Mouse (Mus musculus) thymus, adult 2 months (tissue): ENCODE measurements around the gene Tyw3. TPM values are rescaled to one million over a fixed set of nuclear protein-coding genes. Genes with fewer than 3 reads are reported as not detected.

Source experiments
- DNase-seq: peaks from one replicate; pipeline ENCODE4 v3.0.0; 2021
- H3K27ac ChIP-seq: fragments of 200-500 bp; 2 replicates; pipeline ENCODE4 v1.5.1; 2012; ENCODE audit warnings: low read length, control low read depth; ENCODE audit not compliant: control insufficient read depth, insufficient read depth
- H3K27me3 ChIP-seq: fragments of 200-500 bp; 2 replicates; pipeline ENCODE4 v1.6.1; 2012; ENCODE audit warnings: mild to moderate bottlenecking, low read length, moderate library complexity, mixed read lengths; ENCODE audit not compliant: control insufficient read depth, insufficient read depth
- H3K36me3 ChIP-seq: fragments of 200-500 bp; 2 replicates; pipeline ENCODE4 v1.6.1; 2012; ENCODE audit warnings: mild to moderate bottlenecking, low read length, moderate library complexity; ENCODE audit not compliant: control insufficient read depth, insufficient read depth
- H3K4me1 ChIP-seq: fragments of 200-500 bp; replicated peaks from 2 replicates; pipeline ENCODE4 v1.6.1; 2012; ENCODE audit warnings: low read length; ENCODE audit not compliant: control insufficient read depth, insufficient read depth
- H3K4me3 ChIP-seq: fragments of 200-500 bp; 2 replicates; pipeline ENCODE4 v1.5.1; 2012; ENCODE audit warnings: mild to moderate bottlenecking, low read length, control low read depth, moderate library complexity; ENCODE audit not compliant: control insufficient read depth, insufficient read depth
- CTCF ChIP-seq: fragments of 200-500 bp; IDR thresholded peaks from 2 replicates; pipeline ENCODE4 v1.5.1; 2012; ENCODE audit warnings: mild to moderate bottlenecking, control low read depth, low read length, moderate library complexity, borderline replicate concordance; ENCODE audit not compliant: control insufficient read depth, poor library complexity, insufficient read depth; ENCODE audit errors: extremely low read depth
- POLR2A ChIP-seq: fragments of 200-500 bp; IDR thresholded peaks from 2 replicates; pipeline ENCODE4 v1.6.1; 2012; ENCODE audit warnings: mild to moderate bottlenecking, low read length, control low read depth, moderate library complexity; ENCODE audit not compliant: control insufficient read depth, poor library complexity, insufficient read depth; ENCODE audit errors: extremely low read depth
- WGBS: fragments of 180-500 bp; shearing (Covaris S2); methylation state at CpG from one replicate; pipeline ENCODE4 v1.1.7; 2018; 5-methylcytosine and 5-hydroxymethylcytosine counted together
- polyA plus RNA-seq: library from polyadenylated mRNA; depleted of rRNA; stranded (reverse); fragments of >200 nt; gene quantifications from 2 replicates; pipeline ENCODE4 v1.2.3, GENCODE M21; 2012; rRNA removed

The Tyw3 gene
- polyA plus RNA-seq, 1 experiment: 11.2 TPM

DNA sequence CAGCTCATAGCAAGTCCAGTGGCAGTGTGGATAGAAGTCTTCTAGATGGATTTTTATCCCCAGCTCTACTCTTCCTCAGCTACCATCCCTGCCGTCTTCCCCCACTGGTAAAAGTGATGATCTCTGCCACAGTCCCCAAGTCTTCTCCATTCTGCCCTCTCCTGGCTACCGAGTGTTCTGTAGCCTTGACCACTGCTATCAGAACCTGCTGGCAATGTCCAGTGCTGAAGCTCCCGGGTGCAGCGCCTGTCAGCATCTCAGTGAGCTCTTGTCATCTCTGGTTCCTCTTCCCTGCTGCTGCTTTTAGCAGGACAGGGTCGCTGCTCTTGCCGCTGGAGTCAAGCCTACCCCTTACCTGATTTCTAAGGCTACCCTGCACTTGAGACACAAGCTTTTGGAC lies 70.3 kb downstream of the Tyw3 start:
- TF ChIP-seq POLR2A (no peak), CTCF (no peak)
- 44% methylated on average over 6 of the region's 6 CpGs for WGBS
- Histone ChIP-seq H3K36me3 (no peaks in the 10 kb centered on the region), H3K4me1 (no peaks in the 10 kb centered on the region), H3K4me3 (no peak overlapping the region), H3K27me3 (no peaks in the 10 kb centered on the region), H3K27ac (no peak overlapping the region)
- no peak for DNase-seq

Other genes starting within 250 kb of the Tyw3 start
- gene Cryz, start 393 bp downstream of the Tyw3 start, polyA plus RNA-seq: 2.3 and 2.9 TPM in 2 replicates
- gene Erich3, start 66.8 kb upstream of the Tyw3 start, polyA plus RNA-seq: 0.31 and 0.42 TPM in 2 replicates